Mouse (Mus musculus): Measurements from ENCODE around the gene Spon1.

GRCm38 (mm10) chr7:114088918-114089317 lies 323.1 kb downstream of the Spon1 start:
- TF ChIP-seq CTCF (IDR thresholded peaks at IDR 0.05) (no peak), EP300 (IDR thresholded peaks at IDR 0.05) (no peak)
